Mouse (Mus musculus) gastrocnemius, adult 18-20 months (tissue): Measurements from ENCODE around the gene Srpr. TPM values are rescaled to one million over a fixed set of nuclear protein-coding genes. Genes with fewer than 3 reads are reported as not detected.
A peak's percentile ranks its signal among the peaks of the same experiment; 100 is the strongest.

ENCODE experiments used
- DNase-seq: peaks from one replicate; pipeline ENCODE4 v3.0.0; 2021; ENCODE audit warnings: low spot score
- total RNA-seq, 2 experiments: library from RNA; stranded (reverse); gene quantifications; 2 replicates each; pipeline ENCODE4 v1.2.3; 2021

The Srpr gene
- total RNA-seq, 2 experiments from 2014 or later: 228 to 237 TPM

- peak; percentile 65 for DNase-seq
Observed at GRCm38 (mm10) chr9:35187351-35187903, 12.5 kb upstream of the Srpr start.

- no peak for DNase-seq
Observed at GRCm38 (mm10) chr9:35188700-35189099, 11.3 kb upstream of the Srpr start.

GRCm38 (mm10) chr9:35192983-35193542 is 6.9 kb upstream of the Srpr start:
- DNase-seq: no peak

GRCm38 (mm10) chr9:35194048-35194447 is 5.9 kb upstream of the Srpr start:
- no peak for DNase-seq

GRCm38 (mm10) chr9:35197625-35198024 is 2.4 kb upstream of the Srpr start:
- no peak for DNase-seq

GRCm38 (mm10) chr9:35198351-35198750 is 1.6 kb upstream of the Srpr start:
- no peak for DNase-seq

GRCm38 (mm10) chr9:35198945-35199771 is 817 bp upstream of the Srpr start:
- peak; percentile 70 for DNase-seq

- DNase-seq: no peak
Observed at GRCm38 (mm10) chr9:35200529-35201060, 620 bp downstream of the Srpr start.

GRCm38 (mm10) chr9:35203536-35203935 is 3.6 kb downstream of the Srpr start:
- DNase-seq: peak; percentile 48

- DNase-seq: peak; percentile 85
Observed at GRCm38 (mm10) chr9:35204421-35204820, 4.4 kb downstream of the Srpr start.

- DNase-seq: peak; percentile 99
Observed at GRCm38 (mm10) chr9:35210542-35211474, 10.8 kb downstream of the Srpr start, which contains the start of gene Foxred1. Gene Foxred1, minus strand, starts transcription at chr9:35211055.

- peak; percentile 82 for DNase-seq
Observed at GRCm38 (mm10) chr9:35211573-35212511, 11.9 kb downstream of the Srpr start.

- peak; percentile 63 for DNase-seq
Observed at GRCm38 (mm10) chr9:35217963-35218362, 18.0 kb downstream of the Srpr start.

- no peak for DNase-seq
Observed at GRCm38 (mm10) chr9:35223466-35223865, 23.5 kb downstream of the Srpr start.

- DNase-seq: peak; percentile 59
Observed at GRCm38 (mm10) chr9:35228671-35229070, 28.7 kb downstream of the Srpr start.

GRCm38 (mm10) chr9:35235996-35236395 is 36.0 kb downstream of the Srpr start:
- no peak for DNase-seq

- DNase-seq: no peak
Observed at GRCm38 (mm10) chr9:35238371-35238770, 38.4 kb downstream of the Srpr start.

- DNase-seq: peak; percentile 65
Observed at GRCm38 (mm10) chr9:35238915-35239571, 39.1 kb downstream of the Srpr start.

GRCm38 (mm10) chr9:35239734-35240133 is 39.8 kb downstream of the Srpr start:
- DNase-seq: peak; percentile 15

- DNase-seq: no peak
Observed at GRCm38 (mm10) chr9:35247405-35247804, 47.4 kb downstream of the Srpr start.
